Mouse (Mus musculus): ENCODE measurements around the gene Sp8. TPM values are rescaled to one million over a fixed set of nuclear protein-coding genes. Genes with fewer than 3 reads are reported as not detected.

The Sp8 gene
- total and polyA plus RNA-seq, 2 experiments from 2014 or later, result not detected

DNA sequence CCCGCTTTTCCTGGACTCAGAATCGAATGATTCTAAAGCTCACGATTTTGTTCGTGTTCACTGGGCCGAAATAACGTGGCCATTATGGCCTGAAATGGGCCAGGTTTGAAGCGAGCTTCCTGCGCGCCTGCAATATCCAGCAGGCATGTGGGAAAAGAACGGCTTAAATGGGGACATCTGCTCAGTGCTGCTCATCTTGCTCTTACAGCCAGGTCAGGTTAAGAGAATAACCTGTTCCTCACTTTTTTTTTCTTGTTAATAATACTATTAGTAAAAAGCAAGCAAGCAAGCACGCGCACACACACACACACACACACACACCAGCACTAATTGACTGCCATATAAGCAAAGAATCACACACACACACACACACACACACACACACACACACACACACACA is 5.3 kb upstream of the Sp8 start:
- H3K9me3 ChIP-seq (replicated peaks; ENCODE audit: control insufficient read depth, low read length), result no peaks in the 10 kb centered on the region
- H3K4me2 ChIP-seq (ENCODE audit: low read depth, low read length), result no peak overlapping the region
- no peak overlapping the region for H3K4me3 ChIP-seq (ENCODE audit: low read depth, low read length)
- no peak for TF ChIP-seq EP300 (IDR thresholded peaks at IDR 0.05; ENCODE audit: low read depth)
- no peak for TF ChIP-seq CTCF (IDR thresholded peaks at IDR 0.05; ENCODE audit: low read depth)
- 7% methylated on average over 11 of the region's 12 CpGs for WGBS
- ATAC-seq (ENCODE audit: insufficient read depth, low read depth) (no peak), DNase-seq (ENCODE audit: low spot score) (peak; percentile 4)
- H3K27ac ChIP-seq (ENCODE audit: low read depth), result no peak overlapping the region
- no peak overlapping the region for H3K9ac ChIP-seq (replicated peaks; ENCODE audit: low read depth, low read length)
- H3K4me1 ChIP-seq (ENCODE audit: control insufficient read depth, insufficient read depth), result no peaks in the 10 kb centered on the region
- peaks cover 99% of the 10 kb centered on the region for H3K27me3 ChIP-seq (ENCODE audit: control insufficient read depth, insufficient read depth, low read length)
- no peaks in the 10 kb centered on the region for H3K36me3 ChIP-seq (replicated peaks; ENCODE audit: control insufficient read depth, insufficient read depth, low read length)

DNA sequence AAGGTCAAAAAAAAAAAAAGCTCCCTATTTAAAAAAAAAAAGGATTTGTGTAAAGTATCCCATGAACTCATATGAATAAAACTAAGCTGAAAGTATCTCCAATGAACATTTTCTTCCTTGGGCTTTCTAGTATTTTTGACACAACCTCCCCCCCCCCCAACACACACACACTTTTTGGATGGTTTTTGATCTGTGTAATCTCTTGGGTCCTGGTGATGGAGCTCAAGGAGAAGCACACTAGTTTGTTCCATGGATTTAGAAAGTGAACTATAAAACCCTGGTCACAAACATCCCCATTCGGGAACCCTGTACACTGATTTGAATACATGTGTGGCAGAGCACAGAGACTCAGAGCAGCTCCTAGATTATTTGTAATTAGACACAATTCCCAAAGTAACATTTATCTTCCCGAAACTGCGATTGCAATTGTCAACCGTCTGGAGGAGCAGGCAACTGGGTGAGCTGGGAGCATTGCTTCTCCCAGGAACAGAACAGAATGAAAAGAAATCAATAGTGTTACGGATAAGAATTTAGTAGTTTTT is 4.7 kb upstream of the Sp8 start:
- Histone ChIP-seq H3K4me2 (ENCODE audit: low read depth, low read length) (no peak overlapping the region), H3K9me3 (replicated peaks; ENCODE audit: control insufficient read depth, low read length) (no peaks in the 10 kb centered on the region), H3K4me1 (ENCODE audit: control insufficient read depth, insufficient read depth) (no peaks in the 10 kb centered on the region), H3K36me3 (replicated peaks; ENCODE audit: control insufficient read depth, insufficient read depth, low read length) (no peaks in the 10 kb centered on the region), H3K27ac (ENCODE audit: low read depth) (no peak overlapping the region), H3K9ac (replicated peaks; ENCODE audit: low read depth, low read length) (no peak overlapping the region), H3K4me3 (ENCODE audit: low read depth, low read length) (no peak overlapping the region), H3K27me3 (ENCODE audit: control insufficient read depth, insufficient read depth, low read length) (peaks cover 99% of the 10 kb centered on the region)
- WGBS, result 6% methylated on average over 5 of the region's 5 CpGs
- TF ChIP-seq EP300 (IDR thresholded peaks at IDR 0.05; ENCODE audit: low read depth) (no peak), CTCF (IDR thresholded peaks at IDR 0.05; ENCODE audit: low read depth) (no peak)
- DNase-seq (ENCODE audit: low spot score) (no peak), ATAC-seq (ENCODE audit: insufficient read depth, low read depth) (no peak)

DNA sequence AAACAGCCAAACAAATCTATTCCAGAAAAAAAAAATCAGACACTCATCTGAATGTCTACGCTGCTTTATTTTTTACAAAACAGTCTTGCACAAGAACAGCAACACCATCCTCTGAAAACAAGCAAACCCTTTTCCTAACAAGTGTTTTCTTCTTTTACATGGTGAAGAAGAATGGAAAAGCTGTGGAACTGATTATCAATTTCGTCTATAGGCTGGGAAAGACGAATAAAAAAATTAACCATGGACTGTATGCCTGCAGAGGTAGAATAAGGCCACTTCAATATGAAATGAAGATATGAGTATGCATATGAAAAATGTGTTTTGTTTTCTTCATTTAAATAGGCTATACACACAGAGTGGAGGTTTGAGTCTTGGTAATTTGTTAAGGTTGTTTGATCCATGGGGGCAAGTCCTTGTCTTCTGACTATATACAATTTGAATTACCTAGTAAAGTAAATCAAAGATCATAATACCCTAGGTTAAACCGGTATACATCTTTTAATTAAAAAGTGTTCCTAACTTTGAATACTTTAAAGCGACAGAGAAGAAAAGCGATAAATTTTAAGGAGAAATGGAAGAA is 4.1 kb upstream of the Sp8 start:
- WGBS, result 14% methylated on average over 6 of the region's 6 CpGs

DNA sequence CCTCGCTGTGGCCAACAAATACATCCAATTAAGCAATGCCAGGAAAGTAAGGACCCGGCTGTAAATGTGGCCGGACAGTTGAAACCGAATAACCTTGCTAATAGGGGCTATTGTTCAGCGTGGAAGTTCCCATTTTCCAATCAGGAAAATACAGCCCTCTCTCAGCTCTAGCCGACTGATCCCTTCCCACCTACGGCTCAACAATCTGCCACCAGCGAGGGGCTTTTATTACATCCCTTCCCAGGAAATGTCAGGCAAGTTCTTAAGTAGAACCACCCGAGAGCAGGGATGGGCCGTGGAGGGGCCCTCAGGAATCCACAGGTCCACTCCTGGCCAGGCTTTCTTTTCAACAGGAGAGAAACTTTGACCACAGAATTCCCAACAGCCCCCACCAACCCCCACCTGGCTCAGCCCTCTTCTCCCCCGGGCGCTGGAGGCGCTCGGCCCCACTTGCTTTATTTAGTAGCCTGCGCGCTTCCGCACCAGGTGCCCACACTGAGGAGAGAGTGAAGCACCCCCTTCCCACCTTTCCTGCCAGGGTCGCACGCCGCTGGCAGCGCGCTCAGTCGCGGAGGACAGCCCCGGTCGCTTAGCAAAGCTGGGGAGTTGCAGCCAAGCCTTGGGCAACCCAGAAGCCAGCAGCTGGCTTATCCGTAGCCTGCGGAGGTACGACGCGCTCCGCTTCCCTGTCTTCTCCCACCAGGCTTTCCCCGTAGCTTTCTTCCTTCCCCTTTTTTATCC is 3.3 kb upstream of the Sp8 start:
- Histone ChIP-seq H3K4me2 (ENCODE audit: low read depth, low read length) (no peak overlapping the region), H3K4me3 (ENCODE audit: low read depth, low read length) (peak overlapping the region; percentile 17; the same call in 1 of the 2 replicates), H3K27ac (ENCODE audit: low read depth) (no peak overlapping the region), H3K4me1 (ENCODE audit: control insufficient read depth, insufficient read depth) (no peaks in the 10 kb centered on the region), H3K9me3 (replicated peaks; ENCODE audit: control insufficient read depth, low read length) (no peaks in the 10 kb centered on the region), H3K36me3 (replicated peaks; ENCODE audit: control insufficient read depth, insufficient read depth, low read length) (no peaks in the 10 kb centered on the region), H3K27me3 (ENCODE audit: control insufficient read depth, insufficient read depth, low read length) (peaks cover 99% of the 10 kb centered on the region), H3K9ac (replicated peaks; ENCODE audit: low read depth, low read length) (no peak overlapping the region)
- WGBS, result 2% methylated on average over 33 of the region's 33 CpGs
- TF ChIP-seq CTCF (IDR thresholded peaks at IDR 0.05; ENCODE audit: low read depth), result no peak
- no peak for TF ChIP-seq EP300 (IDR thresholded peaks at IDR 0.05; ENCODE audit: low read depth)
- ATAC-seq (ENCODE audit: insufficient read depth, low read depth) (no peak), DNase-seq (ENCODE audit: low spot score) (no peak)

More for the DNA sequence above, 4.1 kb upstream of the Sp8 start:
- H3K27me3 ChIP-seq (ENCODE audit: control insufficient read depth, insufficient read depth, low read length), result peaks cover 99% of the 10 kb centered on the region
- H3K36me3 ChIP-seq (replicated peaks; ENCODE audit: control insufficient read depth, insufficient read depth, low read length), result no peaks in the 10 kb centered on the region
- H3K4me3 ChIP-seq (ENCODE audit: low read depth, low read length), result no peak overlapping the region
- no peak for DNase-seq (ENCODE audit: low spot score)
- no peak overlapping the region for H3K27ac ChIP-seq (ENCODE audit: low read depth)
- TF ChIP-seq EP300 (IDR thresholded peaks at IDR 0.05; ENCODE audit: low read depth), result no peak
- TF ChIP-seq CTCF (IDR thresholded peaks at IDR 0.05; ENCODE audit: low read depth), result no peak
- H3K4me1 ChIP-seq (ENCODE audit: control insufficient read depth, insufficient read depth), result no peaks in the 10 kb centered on the region
- H3K4me2 ChIP-seq (ENCODE audit: low read depth, low read length), result no peak overlapping the region
- H3K9me3 ChIP-seq (replicated peaks; ENCODE audit: control insufficient read depth, low read length), result no peaks in the 10 kb centered on the region
- no peak overlapping the region for H3K9ac ChIP-seq (replicated peaks; ENCODE audit: low read depth, low read length)
- no peak for ATAC-seq (ENCODE audit: insufficient read depth, low read depth)

DNA sequence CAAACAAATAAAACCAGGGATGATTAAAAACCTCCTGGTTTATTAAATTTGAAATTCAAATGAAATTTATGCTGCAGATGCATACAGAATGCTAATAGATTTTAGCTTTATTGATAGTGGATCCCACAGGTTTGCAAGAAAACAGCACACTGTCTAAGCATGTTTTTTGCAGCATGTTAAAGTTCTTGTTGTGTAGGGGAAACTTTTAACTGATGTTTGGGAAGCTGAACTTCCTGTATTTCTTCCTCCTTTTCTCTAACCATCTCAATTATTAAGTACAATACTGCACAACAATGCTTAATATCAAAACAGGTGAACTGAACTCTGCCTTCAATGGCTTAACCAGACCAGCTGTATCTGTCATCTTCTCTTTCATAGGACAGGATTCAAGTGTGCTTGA is 2.0 kb upstream of the Sp8 start:
- ATAC-seq (ENCODE audit: insufficient read depth, low read depth), result no peak

More for the DNA sequence above, 2.0 kb upstream of the Sp8 start:
- TF ChIP-seq CTCF (IDR thresholded peaks at IDR 0.05; ENCODE audit: low read depth), result no peak
- no peak for TF ChIP-seq EP300 (IDR thresholded peaks at IDR 0.05; ENCODE audit: low read depth)
- no peak for DNase-seq (ENCODE audit: low spot score)
- Histone ChIP-seq H3K27ac (ENCODE audit: low read depth) (no peak overlapping the region), H3K9me3 (replicated peaks; ENCODE audit: control insufficient read depth, low read length) (no peaks in the 10 kb centered on the region), H3K9ac (replicated peaks; ENCODE audit: low read depth, low read length) (no peak overlapping the region), H3K27me3 (ENCODE audit: control insufficient read depth, insufficient read depth, low read length) (peaks cover 99% of the 10 kb centered on the region), H3K4me2 (ENCODE audit: low read depth, low read length) (no peak overlapping the region), H3K36me3 (replicated peaks; ENCODE audit: control insufficient read depth, insufficient read depth, low read length) (no peaks in the 10 kb centered on the region), H3K4me1 (ENCODE audit: control insufficient read depth, insufficient read depth) (no peaks in the 10 kb centered on the region), H3K4me3 (ENCODE audit: low read depth, low read length) (no peak overlapping the region)

Measured in heart, postnatal 0 days (tissue).